Mouse (Mus musculus): ENCODE measurements around the gene Tbc1d2. TPM values are rescaled to one million over a fixed set of nuclear protein-coding genes. Genes with fewer than 3 reads are reported as not detected.

Gene Tbc1d2
- polyA plus RNA-seq, 1 experiment from 2014 or later, result 0.60 TPM

DNA sequence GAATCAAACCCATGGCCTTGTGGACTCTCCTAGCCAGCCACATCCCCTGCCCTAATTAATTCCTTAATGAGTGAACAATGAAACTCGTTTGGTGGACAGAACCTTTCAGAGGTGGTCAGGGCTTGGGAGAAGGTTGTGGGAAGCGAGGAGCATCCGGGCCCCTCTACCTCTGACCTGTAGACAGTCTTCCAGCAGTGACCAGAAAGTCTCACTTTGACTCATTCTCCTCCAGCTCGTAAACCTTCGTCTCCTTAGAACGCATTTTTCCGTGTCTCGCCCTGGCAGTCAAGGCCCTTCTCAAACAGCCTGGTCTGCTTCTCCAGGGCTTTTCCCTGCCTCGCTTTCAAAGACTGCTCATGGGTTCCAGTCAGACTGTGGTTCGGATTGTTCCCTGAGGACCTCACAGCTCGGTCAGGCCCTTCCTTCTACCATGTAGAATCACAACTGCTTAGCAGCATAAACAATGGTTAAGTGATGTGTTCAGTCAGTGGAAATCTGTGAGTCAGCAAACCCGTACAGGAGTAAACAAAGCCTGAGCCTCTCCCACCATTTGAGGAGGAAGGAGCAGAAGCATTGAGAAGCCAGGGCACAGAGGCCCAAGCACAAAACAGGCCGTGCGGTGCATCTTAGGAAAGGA is 89.8 kb downstream of the Tbc1d2 start:
- no peaks in the 10 kb centered on the region for H3K4me1 ChIP-seq (ENCODE audit: control insufficient read depth, insufficient read depth, low read length)
- DNase-seq (ENCODE audit: low spot score, missing footprints), result no peak
- H3K36me3 ChIP-seq (ENCODE audit: control insufficient read depth, insufficient read depth, low read length), result no peaks in the 10 kb centered on the region
- H3K9me3 ChIP-seq (ENCODE audit: control insufficient read depth, low read length), result no peaks in the 10 kb centered on the region
- no peak for ATAC-seq (ENCODE audit: low FRiP score)
- no peak overlapping the region for H3K4me2 ChIP-seq
- H3K27me3 ChIP-seq (ENCODE audit: control insufficient read depth, insufficient read depth, low read length), result no peaks in the 10 kb centered on the region
- no peak overlapping the region for H3K4me3 ChIP-seq (ENCODE audit: low read depth, low read length)
- no peak overlapping the region for H3K27ac ChIP-seq (ENCODE audit: low read depth, low read length)
- H3K9ac ChIP-seq (ENCODE audit: low read length), result no peak overlapping the region
- 83% methylated on average over 14 of the region's 14 CpGs for WGBS

DNA sequence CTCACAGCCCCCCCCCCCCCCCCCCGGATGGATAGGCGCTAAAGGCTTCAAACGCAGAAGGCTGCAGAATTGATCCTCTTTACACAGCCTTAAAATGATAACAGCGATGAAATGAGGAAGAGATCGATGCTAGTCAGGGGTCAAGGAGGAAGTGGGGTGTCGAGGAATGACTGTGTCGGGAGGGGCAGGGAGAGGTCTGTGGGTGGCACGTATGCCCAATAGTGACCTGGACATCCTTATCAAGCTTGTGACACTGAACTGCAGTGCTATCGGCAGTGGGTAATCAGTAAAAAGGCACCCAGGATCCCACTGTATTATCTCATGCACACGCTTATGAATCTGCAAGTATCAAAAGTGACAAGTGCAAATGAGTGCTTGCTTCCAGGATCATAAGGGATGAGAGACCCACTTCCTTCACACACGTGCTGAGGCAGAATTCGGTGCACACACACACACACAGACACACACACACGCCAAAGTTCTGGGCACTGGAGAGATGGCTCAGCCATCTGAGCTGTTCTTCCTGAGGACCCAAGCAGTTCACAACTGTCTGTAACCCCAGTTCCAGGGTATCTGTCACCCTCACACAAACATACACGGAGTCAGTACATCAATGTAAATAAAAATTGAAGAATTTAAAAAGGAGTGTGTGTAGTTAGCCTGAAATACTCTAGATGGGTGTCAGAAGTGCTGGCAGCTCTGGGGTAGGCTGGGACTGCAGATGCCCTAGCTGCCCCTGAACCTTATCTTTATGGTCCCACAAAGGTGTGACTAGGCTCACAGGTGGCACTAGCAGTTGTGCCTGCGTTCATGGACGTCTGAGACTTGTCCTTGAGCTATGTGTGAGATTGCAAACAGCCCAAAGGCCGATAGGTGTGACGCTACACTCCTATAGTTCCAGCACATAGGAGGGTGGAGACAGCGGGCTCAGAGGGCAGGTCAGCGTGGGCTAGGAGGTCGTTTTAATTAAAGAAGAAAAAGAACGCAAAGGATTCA is 91.0 kb downstream of the Tbc1d2 start:
- Histone ChIP-seq H3K9me3 (ENCODE audit: control insufficient read depth, low read length) (no peaks in the 10 kb centered on the region), H3K4me2 (no peak overlapping the region), H3K36me3 (ENCODE audit: control insufficient read depth, insufficient read depth, low read length) (no peaks in the 10 kb centered on the region), H3K4me3 (ENCODE audit: low read depth, low read length) (no peak overlapping the region), H3K9ac (ENCODE audit: low read length) (no peak overlapping the region), H3K27ac (ENCODE audit: low read depth, low read length) (no peak overlapping the region), H3K4me1 (ENCODE audit: control insufficient read depth, insufficient read depth, low read length) (no peaks in the 10 kb centered on the region), H3K27me3 (ENCODE audit: control insufficient read depth, insufficient read depth, low read length) (no peaks in the 10 kb centered on the region)
- DNase-seq (ENCODE audit: low spot score, missing footprints), result no peak
- ATAC-seq (ENCODE audit: low FRiP score), result no peak
- 85% methylated on average over 22 of the region's 22 CpGs for WGBS

DNA sequence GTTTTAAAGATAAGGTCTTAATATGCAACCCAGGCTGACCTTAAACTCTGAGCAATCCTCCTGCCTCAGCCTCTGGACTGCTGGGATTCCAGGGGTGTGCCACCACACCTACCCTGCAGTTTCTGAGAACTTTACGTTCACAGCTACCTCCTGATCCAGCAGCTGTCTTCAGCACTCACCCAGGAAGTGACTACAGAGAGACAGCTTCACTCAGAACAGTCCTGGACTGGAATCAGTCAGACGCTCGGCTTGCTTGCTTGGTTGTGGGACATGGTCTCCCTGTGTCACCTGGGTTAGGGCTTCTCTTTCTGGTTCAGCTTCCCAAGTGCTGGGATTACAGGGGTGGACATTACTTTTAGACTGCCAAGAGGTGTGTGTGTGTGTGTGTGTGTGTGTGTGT is 93.1 kb downstream of the Tbc1d2 start:
- no peaks in the 10 kb centered on the region for H3K9me3 ChIP-seq (ENCODE audit: control insufficient read depth, low read length)
- H3K36me3 ChIP-seq (ENCODE audit: control insufficient read depth, insufficient read depth, low read length), result no peaks in the 10 kb centered on the region
- H3K4me2 ChIP-seq, result no peak overlapping the region
- no peaks in the 10 kb centered on the region for H3K4me1 ChIP-seq (ENCODE audit: control insufficient read depth, insufficient read depth, low read length)
- H3K9ac ChIP-seq (ENCODE audit: low read length), result no peak overlapping the region
- WGBS, result 82% methylated on average over 3 of the region's 3 CpGs
- no peak overlapping the region for H3K27ac ChIP-seq (ENCODE audit: low read depth, low read length)
- DNase-seq (ENCODE audit: low spot score, missing footprints) (no peak), ATAC-seq (ENCODE audit: low FRiP score) (no peak)
- H3K4me3 ChIP-seq (ENCODE audit: low read depth, low read length), result no peak overlapping the region
- H3K27me3 ChIP-seq (ENCODE audit: control insufficient read depth, insufficient read depth, low read length), result no peaks in the 10 kb centered on the region

DNA sequence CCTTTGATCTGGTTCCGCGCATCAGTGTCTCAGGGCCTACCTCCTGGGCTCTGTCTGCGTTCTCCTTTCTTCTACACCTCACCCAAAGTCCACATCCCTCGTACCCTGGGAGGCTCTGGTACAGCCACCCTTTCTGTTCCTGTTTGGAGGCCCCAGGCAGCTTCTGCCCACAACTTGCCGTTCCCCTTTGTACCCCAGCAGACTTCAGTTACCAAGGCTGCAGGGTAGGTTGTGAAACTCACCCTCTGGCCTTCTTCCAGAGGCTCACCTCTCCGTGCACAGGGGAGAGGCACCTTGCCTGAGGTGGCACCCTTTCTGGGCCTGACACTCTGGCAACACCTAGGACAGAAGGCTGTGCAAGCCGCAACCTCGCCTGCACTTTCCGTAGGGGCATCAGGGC is 94.2 kb downstream of the Tbc1d2 start:
- no peaks in the 10 kb centered on the region for H3K4me1 ChIP-seq (ENCODE audit: control insufficient read depth, insufficient read depth, low read length)
- WGBS, result 81% methylated on average over 9 of the region's 9 CpGs
- no peak overlapping the region for H3K27ac ChIP-seq (ENCODE audit: low read depth, low read length)
- no peaks in the 10 kb centered on the region for H3K36me3 ChIP-seq (ENCODE audit: control insufficient read depth, insufficient read depth, low read length)
- H3K9ac ChIP-seq (ENCODE audit: low read length), result no peak overlapping the region
- DNase-seq (ENCODE audit: low spot score, missing footprints) (no peak), ATAC-seq (ENCODE audit: low FRiP score) (no peak)
- no peak overlapping the region for H3K4me2 ChIP-seq
- no peaks in the 10 kb centered on the region for H3K27me3 ChIP-seq (ENCODE audit: control insufficient read depth, insufficient read depth, low read length)
- H3K4me3 ChIP-seq (ENCODE audit: low read depth, low read length), result no peak overlapping the region
- H3K9me3 ChIP-seq (ENCODE audit: control insufficient read depth, low read length), result no peaks in the 10 kb centered on the region

Other genes with a start within 250 kb of the Tbc1d2 start
- gene Hemgn, start 236.7 kb downstream of the Tbc1d2 start, polyA plus RNA-seq (2014; fragmentation: Nextera tagmentation; extraction: Ambion mirVana), result 20.4 and 20.5 TPM in 2 replicates
- gene Anp32b, start 199.3 kb downstream of the Tbc1d2 start, polyA plus RNA-seq (2014; fragmentation: Nextera tagmentation; extraction: Ambion mirVana), result 285 and 311 TPM in 2 replicates
- gene Nans, start 161.0 kb downstream of the Tbc1d2 start, polyA plus RNA-seq (2014; fragmentation: Nextera tagmentation; extraction: Ambion mirVana), result 76.0 and 76.5 TPM in 2 replicates
- 0.46 and 0.99 TPM in 2 replicates for gene Trim14, start 114.1 kb downstream of the Tbc1d2 start, polyA plus RNA-seq (2014; fragmentation: Nextera tagmentation; extraction: Ambion mirVana)
- 2.2 TPM in 2 replicates for gene Coro2a, start 48.0 kb downstream of the Tbc1d2 start, polyA plus RNA-seq (2014; fragmentation: Nextera tagmentation; extraction: Ambion mirVana)